In genomic region chr7:143979986-143980385, GRCm38 (mm10) we compare ENCODE assay signal across 18 mouse cellular contexts. TPM values are rescaled to one million over a fixed set of nuclear protein-coding genes. Genes with fewer than 3 reads are reported as not detected.
A peak's percentile ranks its signal among the peaks of the same experiment; 100 is the strongest.
DNase-seq lines count a peak whose midpoint lies in the region; ATAC-seq and TF ChIP-seq lines count a peak whose summit lies in the region.
"Had no signal": no experiment of that assay in that cellular context is flagged by ENCODE, and none has a peak within 500 bp of the region (broad histone marks: within the 10 kb centered on the region; RNA-seq: fewer than 3 reads in every experiment).

No protein-coding gene starts in this region.

- peaks cover 60% of the 10 kb centered on the region for H3K27me3 ChIP-seq in intestine, embryonic 14.5 days (replicated peaks; ENCODE audit: control insufficient read depth, insufficient read depth, low read length)
- H3K27me3 ChIP-seq in intestine, postnatal 0 days (replicated peaks; ENCODE audit: control insufficient read depth, insufficient read depth, low read length): peaks cover 34% of the 10 kb centered on the region
- peaks cover 43% of the 10 kb centered on the region for H3K27me3 ChIP-seq in stomach, embryonic 15.5 days (replicated peaks)
- no peaks in the 10 kb centered on the region for H3K27me3 ChIP-seq in stomach, postnatal 0 days (ENCODE audit: control insufficient read depth, insufficient read depth, low read length)
- H3K27me3 ChIP-seq in liver, embryonic 12.5 days (replicated peaks): peaks cover 79% of the 10 kb centered on the region

- no peak for DNase-seq in intestine, embryonic 14.5 days (ENCODE audit: low spot score)
- DNase-seq in stomach, postnatal 0 days (ENCODE audit: low spot score): no peak
- DNase-seq in layer of hippocampus, postnatal 36 days: no peak
- DNase-seq: adrenal gland, postnatal 14 days; heart, postnatal 10 days; thymus, adult 2 months had no signal

- H3K4me3 ChIP-seq in intestine, embryonic 14.5 days (ENCODE audit: low read depth, low read length): no peak overlapping the region
- no peak overlapping the region for H3K4me3 ChIP-seq in intestine, postnatal 0 days (ENCODE audit: low read depth, low read length)
- peak overlapping the region; percentile 51; the same call in 1 of the 2 replicates for H3K4me3 ChIP-seq in stomach, embryonic 15.5 days (replicated peaks)
- H3K4me3 ChIP-seq in stomach, postnatal 0 days (ENCODE audit: low read depth, low read length): no peak overlapping the region
- H3K4me3 ChIP-seq in liver, embryonic 12.5 days: no peak overlapping the region
- H3K4me3 ChIP-seq: left cerebral cortex, adult 2 months had no signal

- H3K9me3 ChIP-seq in intestine, embryonic 14.5 days (ENCODE audit: control insufficient read depth, low read length): no peaks in the 10 kb centered on the region
- no peaks in the 10 kb centered on the region for H3K9me3 ChIP-seq in intestine, postnatal 0 days (ENCODE audit: control insufficient read depth)
- no peaks in the 10 kb centered on the region for H3K9me3 ChIP-seq in stomach, embryonic 15.5 days
- H3K9me3 ChIP-seq in stomach, postnatal 0 days (ENCODE audit: control insufficient read depth, low read length): no peaks in the 10 kb centered on the region
- no peaks in the 10 kb centered on the region for H3K9me3 ChIP-seq in liver, embryonic 12.5 days (replicated peaks)
- H3K9me3 ChIP-seq: embryonic facial prominence, embryonic 15.5 days; forebrain, embryonic 15.5 days; limb, embryonic 13.5 days had no signal

- TF ChIP-seq EP300 in stomach, postnatal 0 days (optimal IDR thresholded peaks at IDR 0.05): no peak

- H3K4me1 ChIP-seq in intestine, embryonic 14.5 days (replicated peaks; ENCODE audit: control insufficient read depth, insufficient read depth, low read length): peaks cover 8% of the 10 kb centered on the region; the same call in 1 of the 2 replicates
- no peaks in the 10 kb centered on the region for H3K4me1 ChIP-seq in intestine, postnatal 0 days (replicated peaks; ENCODE audit: control insufficient read depth, insufficient read depth, low read length)
- peaks cover 10% of the 10 kb centered on the region for H3K4me1 ChIP-seq in stomach, embryonic 15.5 days
- H3K4me1 ChIP-seq in stomach, postnatal 0 days (replicated peaks; ENCODE audit: control insufficient read depth, insufficient read depth): 0 out of 2 replicates have a peak, but pooled peaks cover 2% of the 10 kb centered on the region
- H3K4me1 ChIP-seq in liver, embryonic 12.5 days: no peaks in the 10 kb centered on the region

- peak overlapping the region; percentile 75; the same call in 1 of the 2 replicates for H3K4me2 ChIP-seq in intestine, embryonic 14.5 days (ENCODE audit: low read length)
- H3K4me2 ChIP-seq in intestine, postnatal 0 days (replicated peaks; ENCODE audit: low read depth): no peak overlapping the region
- no peak overlapping the region for H3K4me2 ChIP-seq in stomach, embryonic 15.5 days
- H3K4me2 ChIP-seq in stomach, postnatal 0 days (replicated peaks; ENCODE audit: low read depth): no peak overlapping the region
- H3K4me2 ChIP-seq in liver, embryonic 12.5 days: peak overlapping the region; percentile 8; the same call in 1 of the 2 replicates

- no peaks in the 10 kb centered on the region for H3K36me3 ChIP-seq in intestine, embryonic 14.5 days (ENCODE audit: control insufficient read depth, insufficient read depth, low read length)
- H3K36me3 ChIP-seq in intestine, postnatal 0 days (ENCODE audit: control insufficient read depth, insufficient read depth): no peaks in the 10 kb centered on the region
- no peaks in the 10 kb centered on the region for H3K36me3 ChIP-seq in stomach, embryonic 15.5 days
- no peaks in the 10 kb centered on the region for H3K36me3 ChIP-seq in stomach, postnatal 0 days (ENCODE audit: control insufficient read depth, insufficient read depth, low read length)
- no peaks in the 10 kb centered on the region for H3K36me3 ChIP-seq in liver, embryonic 12.5 days
- H3K36me3 ChIP-seq: embryonic facial prominence, embryonic 15.5 days; forebrain, embryonic 15.5 days; limb, embryonic 13.5 days had no signal

- H3K27ac ChIP-seq in intestine, embryonic 14.5 days (ENCODE audit: low read depth): no peak overlapping the region
- H3K27ac ChIP-seq in intestine, postnatal 0 days (ENCODE audit: low read depth, low read length): no peak overlapping the region
- H3K27ac ChIP-seq in stomach, embryonic 15.5 days: no peak overlapping the region
- no peak overlapping the region for H3K27ac ChIP-seq in stomach, postnatal 0 days (replicated peaks)
- H3K27ac ChIP-seq in liver, embryonic 12.5 days: no peak overlapping the region
- H3K27ac ChIP-seq: embryonic facial prominence, embryonic 15.5 days; forebrain, embryonic 15.5 days; left cerebral cortex, adult 2 months; limb, embryonic 13.5 days had no signal

- no peak for TF ChIP-seq CTCF in intestine, postnatal 0 days (IDR thresholded peaks at IDR 0.05; ENCODE audit: low read depth)
- no peak for TF ChIP-seq CTCF in stomach, postnatal 0 days (IDR thresholded peaks at IDR 0.05; ENCODE audit: low read depth)

- 58% methylated on average over 5 of the region's 5 CpGs for WGBS in intestine, embryonic 14.5 days
- WGBS in intestine, postnatal 0 days: 52% methylated on average over 5 of the region's 5 CpGs
- 53% methylated on average over 5 of the region's 5 CpGs for WGBS in stomach, embryonic 15.5 days
- 67% methylated on average over 5 of the region's 5 CpGs for WGBS in stomach, postnatal 0 days
- WGBS in liver, embryonic 12.5 days (ENCODE audit: insufficient replicate concordance): 34% methylated on average over 5 of the region's 5 CpGs

- ATAC-seq in intestine, embryonic 14.5 days (replicated peaks; ENCODE audit: low FRiP score, low TSS enrichment, low read depth): no peak
- no peak for ATAC-seq in intestine, postnatal 0 days
- ATAC-seq in stomach, embryonic 15.5 days (ENCODE audit: insufficient read depth, low FRiP score, low read depth): no peak
- ATAC-seq in stomach, postnatal 0 days (ENCODE audit: low FRiP score, low TSS enrichment): no peak
- ATAC-seq in liver, embryonic 12.5 days: no peak
- no peak for ATAC-seq in cerebellum, adult (ENCODE audit: insufficient number of reproducible peaks, low FRiP score, low TSS enrichment)

- no peak overlapping the region for H3K9ac ChIP-seq in intestine, embryonic 14.5 days (ENCODE audit: low read length)
- H3K9ac ChIP-seq in intestine, postnatal 0 days (ENCODE audit: low read depth, low read length): no peak overlapping the region
- no peak overlapping the region for H3K9ac ChIP-seq in stomach, embryonic 15.5 days
- H3K9ac ChIP-seq in stomach, postnatal 0 days (ENCODE audit: low read length): no peak overlapping the region
- H3K9ac ChIP-seq in liver, embryonic 12.5 days: no peak overlapping the region
- H3K9ac ChIP-seq: embryonic facial prominence, embryonic 15.5 days; limb, embryonic 13.5 days had no signal

RNA-seq across cellular contexts. Expression of gene Shank2, which starts 21.7 kb away (rescaled TPM):
- polyA plus RNA-seq in intestine, embryonic 14.5 days (2014; fragmentation: Nextera tagmentation; extraction: Ambion mirVana): 0.78 and 1.7 TPM in 2 replicates
- polyA plus RNA-seq in intestine, postnatal 0 days (2015; fragmentation: Nextera tagmentation; extraction: Ambion mirVana): 0.68 and 0.74 TPM in 2 replicates
- polyA plus RNA-seq in stomach, embryonic 15.5 days (2015; fragmentation: Nextera tagmentation; extraction: Ambion mirVana): 2.1 and 2.3 TPM in 2 replicates
- polyA plus RNA-seq in stomach, postnatal 0 days (2015; fragmentation: Nextera tagmentation; extraction: Ambion mirVana): 0.68 and 0.69 TPM in 2 replicates
- polyA plus RNA-seq in liver, embryonic 12.5 days (2016; fragmentation: Nextera tagmentation; extraction: Ambion mirVana): 0.31 and 0.48 TPM in 2 replicates
- 100 to 1,000 TPM; 121 to 138 TPM for total RNA-seq in layer of hippocampus, postnatal 36 days (2021)
- total RNA-seq: common myeloid progenitor, adult 5-6 weeks; megakaryocyte progenitor cell, adult 5-6 weeks; MEL; neutrophil, adult 5-6 weeks had no signal

Comparison
In these comparisons a context has a peak if more than half of its experiments do, and no peak if none do; other contexts are left out.
1. H3K4me2 ChIP-seq: peak in intestine, embryonic 14.5 days (single experiment) and liver, embryonic 12.5 days (single experiment); none in intestine, postnatal 0 days (single experiment), stomach, embryonic 15.5 days (single experiment) and stomach, postnatal 0 days (single experiment).